Mouse (Mus musculus) spleen, postnatal 0 days (tissue): Measurements from ENCODE around the gene Hrh2. TPM values are rescaled to one million over a fixed set of nuclear protein-coding genes. Genes with fewer than 3 reads are reported as not detected.

Experiments used
- polyA plus RNA-seq: library from polyadenylated mRNA; unstranded; fragments of >200 nt; fragmentation: Nextera tagmentation; extraction: Ambion mirVana; gene quantifications from 2 replicates; pipeline ENCODE4 v1.2.1, GENCODE M21; 2015

Gene Hrh2
- 0.43 and 0.53 TPM in 2 replicates for polyA plus RNA-seq

DNA sequence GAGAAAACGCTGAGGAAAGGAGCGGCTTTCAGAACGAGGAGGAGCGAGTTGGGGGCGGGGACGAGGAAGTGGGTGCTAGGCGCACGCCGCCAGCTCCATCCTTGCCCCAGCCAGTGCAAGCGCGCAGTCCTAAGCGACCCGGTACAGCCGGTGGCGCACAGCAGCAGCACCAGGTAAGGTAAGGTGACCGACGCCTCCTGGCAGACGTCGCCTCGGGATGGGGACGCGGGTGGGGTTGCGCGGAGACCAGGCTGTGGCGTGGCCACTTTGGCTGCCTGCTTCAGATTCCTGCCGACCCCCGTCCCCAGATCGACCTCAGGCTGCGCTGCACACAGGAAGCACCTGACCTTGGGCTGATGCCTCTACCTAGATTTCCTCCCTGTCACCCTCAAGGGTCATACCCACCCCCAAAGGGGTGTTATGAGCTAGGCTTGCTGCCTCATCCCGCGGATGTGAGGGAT lies at the start of gene Hrh2:
Hrh2 (plus strand) TSS at position 109 of the 461 bp plus-strand sequence.

Other genes with a start within 250 kb of the Hrh2 start
- not detected in 2 replicates for gene Drd1, start 136.4 kb upstream of the Hrh2 start, polyA plus RNA-seq
- gene Sfxn1, start 120.3 kb upstream of the Hrh2 start, polyA plus RNA-seq = 66.8 and 67.4 TPM in 2 replicates
- gene Cplx2, start 179.2 kb downstream of the Hrh2 start, polyA plus RNA-seq = 2.8 and 3.7 TPM in 2 replicates